In genomic region chr4:8432393-8432792, GRCm38 (mm10) we compare ENCODE assay signal across 8 mouse cellular contexts.
DNase-seq lines count a peak whose midpoint lies in the region; ATAC-seq and TF ChIP-seq lines count a peak whose summit lies in the region.

No protein-coding gene starts in this region.

- H3K4me2 ChIP-seq in forebrain, embryonic 11.5 days (ENCODE audit: low read depth, low read length, severe bottlenecking), result no peak overlapping the region
- no peak overlapping the region for H3K4me2 ChIP-seq in forebrain, embryonic 13.5 days
- H3K4me2 ChIP-seq in liver, embryonic 12.5 days, result no peak overlapping the region

- H3K27ac ChIP-seq in forebrain, embryonic 11.5 days (ENCODE audit: low read depth, low read length), result no peak overlapping the region
- no peak overlapping the region for H3K27ac ChIP-seq in forebrain, embryonic 13.5 days
- no peak overlapping the region for H3K27ac ChIP-seq in liver, embryonic 12.5 days
- no peak overlapping the region for H3K27ac ChIP-seq in embryonic fibroblast, embryonic 13.5 days (ENCODE audit: insufficient read depth, low read length)

- no peak overlapping the region for H3K4me3 ChIP-seq in forebrain, embryonic 11.5 days (ENCODE audit: low read depth, low read length)
- no peak overlapping the region for H3K4me3 ChIP-seq in forebrain, embryonic 13.5 days
- no peak overlapping the region for H3K4me3 ChIP-seq in liver, embryonic 12.5 days
- no peak overlapping the region for H3K4me3 ChIP-seq in embryonic fibroblast, embryonic 13.5 days (ENCODE audit: insufficient read depth, low read length)

- H3K27me3 ChIP-seq in forebrain, embryonic 11.5 days (ENCODE audit: control insufficient read depth, insufficient read depth, low read length), result no peaks in the 10 kb centered on the region
- H3K27me3 ChIP-seq in forebrain, embryonic 13.5 days, result no peaks in the 10 kb centered on the region
- H3K27me3 ChIP-seq in liver, embryonic 12.5 days (replicated peaks), result no peaks in the 10 kb centered on the region

- DNase-seq in forebrain, embryonic 11.5 days (ENCODE audit: low spot score), result peak; percentile 67
- peak; percentile 55 for DNase-seq in liver
- peak; percentile 66 for DNase-seq in adrenal gland, postnatal 10 days
- peak; percentile 7 to 28 for DNase-seq in lung, adult 18-20 months
- peak; percentile 33 for DNase-seq in thymus, postnatal 14 days

- no peak overlapping the region for H3K9ac ChIP-seq in forebrain, embryonic 11.5 days (ENCODE audit: low read length)
- H3K9ac ChIP-seq in forebrain, embryonic 13.5 days, result no peak overlapping the region
- H3K9ac ChIP-seq in liver, embryonic 12.5 days, result no peak overlapping the region

- TF ChIP-seq CTCF in embryonic fibroblast, embryonic 13.5 days (IDR thresholded peaks at IDR 0.05; ENCODE audit: borderline replicate concordance, insufficient read depth, low read length), result peak; percentile 64; the same call in 1 of the 2 replicates

- no peak for TF ChIP-seq POLR2A in embryonic fibroblast, embryonic 13.5 days (IDR thresholded peaks at IDR 0.05; ENCODE audit: low read depth, low read length)

- 0 out of 2 replicates have a peak, but pooled peaks have one; percentile 61 for ATAC-seq in forebrain, embryonic 11.5 days (replicated peaks; ENCODE audit: low FRiP score)
- ATAC-seq in forebrain, embryonic 13.5 days, result no peak
- ATAC-seq in liver, embryonic 12.5 days, result no peak

- no peaks in the 10 kb centered on the region for H3K36me3 ChIP-seq in forebrain, embryonic 11.5 days (ENCODE audit: control insufficient read depth, insufficient read depth, low read length)
- no peaks in the 10 kb centered on the region for H3K36me3 ChIP-seq in forebrain, embryonic 13.5 days (ENCODE audit: poor library complexity, severe bottlenecking)
- H3K36me3 ChIP-seq in liver, embryonic 12.5 days, result no peaks in the 10 kb centered on the region

- H3K4me1 ChIP-seq in forebrain, embryonic 11.5 days (replicated peaks; ENCODE audit: control insufficient read depth, insufficient read depth, low read length), result no peaks in the 10 kb centered on the region
- H3K4me1 ChIP-seq in forebrain, embryonic 13.5 days, result peaks cover 9% of the 10 kb centered on the region; the same call in 1 of the 2 replicates
- H3K4me1 ChIP-seq in liver, embryonic 12.5 days, result no peaks in the 10 kb centered on the region
- no peaks in the 10 kb centered on the region for H3K4me1 ChIP-seq in embryonic fibroblast, embryonic 13.5 days (ENCODE audit: control insufficient read depth, insufficient read depth, low read length)

- H3K9me3 ChIP-seq in forebrain, embryonic 11.5 days (ENCODE audit: control insufficient read depth, low read length), result no peaks in the 10 kb centered on the region
- H3K9me3 ChIP-seq in forebrain, embryonic 13.5 days (replicated peaks), result no peaks in the 10 kb centered on the region
- H3K9me3 ChIP-seq in liver, embryonic 12.5 days (replicated peaks), result no peaks in the 10 kb centered on the region

- 46% methylated on average over 2 of the region's 2 CpGs for WGBS in forebrain, embryonic 11.5 days
- 61% methylated on average over 2 of the region's 2 CpGs for WGBS in forebrain, embryonic 13.5 days
- WGBS in liver, embryonic 12.5 days (ENCODE audit: insufficient replicate concordance), result 37% methylated on average over 2 of the region's 2 CpGs
